Mouse (Mus musculus): ENCODE results near the gene Mmel1.

DNA sequence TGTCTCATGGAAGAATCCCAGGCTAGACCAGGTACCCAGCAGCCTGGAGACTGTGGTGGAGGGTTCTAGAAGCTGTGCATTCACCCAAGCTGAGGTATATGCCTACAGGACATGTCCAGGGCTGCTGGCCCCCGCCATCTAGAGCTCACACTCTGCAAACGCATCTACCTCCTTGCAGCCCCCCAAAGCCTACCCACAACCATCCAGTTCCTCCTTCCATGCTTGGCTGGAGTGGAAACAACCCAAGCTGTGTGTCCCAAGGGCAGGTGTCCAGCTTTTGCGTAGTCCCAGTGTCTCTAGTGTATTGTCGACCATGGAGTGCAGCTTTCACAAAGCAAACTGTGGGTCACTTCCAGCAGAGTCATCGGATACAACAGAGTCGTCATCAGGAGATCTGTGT lies 2.1 kb upstream of the Mmel1 start:
- TF ChIP-seq CTCF (IDR thresholded peaks at IDR 0.05; ENCODE audit: low read depth, low read length) (no peak), POLR2A (IDR thresholded peaks at IDR 0.05; ENCODE audit: insufficient read depth, low read length) (no peak), EP300 (IDR thresholded peaks at IDR 0.05; ENCODE audit: insufficient read depth, low read depth, low read length) (no peak)

All from ES-Bruce4 (cell line).